Mouse (Mus musculus): ENCODE measurements around the gene Gm21981. TPM values are rescaled to one million over a fixed set of nuclear protein-coding genes. Genes with fewer than 3 reads are reported as not detected.
"Not testable (repeated sequence)": the region's sequence is repeated elsewhere in the genome, so short reads cannot be mapped to it uniquely, and the experiment has no call there.

The Gm21981 gene
- total and polyA plus RNA-seq, 2 experiments from 2014 or later, result 0.22 TPM; not detected in 1

- ATAC-seq (ENCODE audit: insufficient read depth, low read depth), result no peak
- no peak overlapping the region for H3K27ac ChIP-seq (ENCODE audit: low read depth)
These were observed 35.5 kb downstream of the Gm21981 start for GRCm38 (mm10) chr17:47658741-47659243.

GRCm38 (mm10) chr17:47657901-47658300 lies 36.4 kb downstream of the Gm21981 start:
- no peak for DNase-seq (ENCODE audit: low spot score)
- no peaks in the 10 kb centered on the region for H3K27me3 ChIP-seq (ENCODE audit: control insufficient read depth, insufficient read depth, low read length)
- H3K4me2 ChIP-seq (ENCODE audit: low read depth, low read length), result no peak overlapping the region

More at GRCm38 (mm10) chr17:47658741-47659243, 35.5 kb downstream of the Gm21981 start:
- DNase-seq (ENCODE audit: low spot score), result no peak
- Histone ChIP-seq H3K9me3 (replicated peaks; ENCODE audit: control insufficient read depth, low read length) (no peaks in the 10 kb centered on the region), H3K36me3 (replicated peaks; ENCODE audit: control insufficient read depth, insufficient read depth, low read length) (no peaks in the 10 kb centered on the region; the same call in 1 of the 2 replicates), H3K4me1 (ENCODE audit: control insufficient read depth, insufficient read depth) (no peaks in the 10 kb centered on the region), H3K4me3 (ENCODE audit: low read depth, low read length) (no peak overlapping the region), H3K9ac (replicated peaks; ENCODE audit: low read depth, low read length) (no peak overlapping the region), H3K27me3 (ENCODE audit: control insufficient read depth, insufficient read depth, low read length) (no peaks in the 10 kb centered on the region), H3K4me2 (ENCODE audit: low read depth, low read length) (no peak overlapping the region)
- TF ChIP-seq CTCF (IDR thresholded peaks at IDR 0.05; ENCODE audit: low read depth), result no peak
- TF ChIP-seq EP300 (IDR thresholded peaks at IDR 0.05; ENCODE audit: low read depth), result no peak
- 72% methylated on average over 3 of the region's 3 CpGs for WGBS

GRCm38 (mm10) chr17:47655697-47656096 lies 38.6 kb downstream of the Gm21981 start:
- no peak overlapping the region for H3K4me2 ChIP-seq (ENCODE audit: low read depth, low read length)
- no peaks in the 10 kb centered on the region for H3K4me1 ChIP-seq (ENCODE audit: control insufficient read depth, insufficient read depth)
- no peak overlapping the region for H3K4me3 ChIP-seq (ENCODE audit: low read depth, low read length)
- no peak overlapping the region for H3K27ac ChIP-seq (ENCODE audit: low read depth)
- DNase-seq (ENCODE audit: low spot score) (no peak), ATAC-seq (ENCODE audit: insufficient read depth, low read depth) (no peak)
- WGBS, result 85% methylated on average over 5 of the region's 5 CpGs
- no peaks in the 10 kb centered on the region; the same call in 1 of the 2 replicates for H3K36me3 ChIP-seq (replicated peaks; ENCODE audit: control insufficient read depth, insufficient read depth, low read length)
- no peak overlapping the region for H3K9ac ChIP-seq (replicated peaks; ENCODE audit: low read depth, low read length)
- H3K9me3 ChIP-seq (replicated peaks; ENCODE audit: control insufficient read depth, low read length), result no peaks in the 10 kb centered on the region
- no peaks in the 10 kb centered on the region for H3K27me3 ChIP-seq (ENCODE audit: control insufficient read depth, insufficient read depth, low read length)
- TF ChIP-seq CTCF (IDR thresholded peaks at IDR 0.05; ENCODE audit: low read depth) (no peak), EP300 (IDR thresholded peaks at IDR 0.05; ENCODE audit: low read depth) (no peak)

More at GRCm38 (mm10) chr17:47657901-47658300, 36.4 kb downstream of the Gm21981 start:
- Histone ChIP-seq H3K9me3 (replicated peaks; ENCODE audit: control insufficient read depth, low read length) (no peaks in the 10 kb centered on the region), H3K36me3 (replicated peaks; ENCODE audit: control insufficient read depth, insufficient read depth, low read length) (no peaks in the 10 kb centered on the region; the same call in 1 of the 2 replicates), H3K4me1 (ENCODE audit: control insufficient read depth, insufficient read depth) (no peaks in the 10 kb centered on the region), H3K4me3 (ENCODE audit: low read depth, low read length) (no peak overlapping the region), H3K27ac (ENCODE audit: low read depth) (no peak overlapping the region), H3K9ac (replicated peaks; ENCODE audit: low read depth, low read length) (no peak overlapping the region)
- no peak for TF ChIP-seq EP300 (IDR thresholded peaks at IDR 0.05; ENCODE audit: low read depth)
- TF ChIP-seq CTCF (IDR thresholded peaks at IDR 0.05; ENCODE audit: low read depth), result no peak
- WGBS, result 64% methylated on average over 4 of the region's 4 CpGs
- no peak for ATAC-seq (ENCODE audit: insufficient read depth, low read depth)

GRCm38 (mm10) chr17:47654346-47654745 lies 39.9 kb downstream of the Gm21981 start:
- H3K9me3 ChIP-seq (replicated peaks; ENCODE audit: control insufficient read depth, low read length); H3K4me3 ChIP-seq (ENCODE audit: low read depth, low read length); H3K9ac ChIP-seq (replicated peaks; ENCODE audit: low read depth, low read length); H3K27ac ChIP-seq (ENCODE audit: low read depth); H3K4me2 ChIP-seq (ENCODE audit: low read depth, low read length); H3K36me3 ChIP-seq (replicated peaks; ENCODE audit: control insufficient read depth, insufficient read depth, low read length); H3K4me1 ChIP-seq (ENCODE audit: control insufficient read depth, insufficient read depth); H3K27me3 ChIP-seq (ENCODE audit: control insufficient read depth, insufficient read depth, low read length); DNase-seq (ENCODE audit: low spot score); ATAC-seq (ENCODE audit: insufficient read depth, low read depth): not testable (repeated sequence)
- WGBS, result 96% methylated on average over 8 of the region's 8 CpGs

GRCm38 (mm10) chr17:47651953-47652352 lies 42.3 kb downstream of the Gm21981 start:
- Histone ChIP-seq H3K4me3 (ENCODE audit: low read depth, low read length) (no peak overlapping the region), H3K36me3 (replicated peaks; ENCODE audit: control insufficient read depth, insufficient read depth, low read length) (no peaks in the 10 kb centered on the region; the same call in 1 of the 2 replicates), H3K27ac (ENCODE audit: low read depth) (no peak overlapping the region), H3K9me3 (replicated peaks; ENCODE audit: control insufficient read depth, low read length) (no peaks in the 10 kb centered on the region), H3K4me2 (ENCODE audit: low read depth, low read length) (no peak overlapping the region), H3K4me1 (ENCODE audit: control insufficient read depth, insufficient read depth) (no peaks in the 10 kb centered on the region), H3K27me3 (ENCODE audit: control insufficient read depth, insufficient read depth, low read length) (no peaks in the 10 kb centered on the region), H3K9ac (replicated peaks; ENCODE audit: low read depth, low read length) (no peak overlapping the region)
- WGBS, result 86% methylated on average over 2 of the region's 2 CpGs
- TF ChIP-seq EP300 (IDR thresholded peaks at IDR 0.05; ENCODE audit: low read depth) (no peak), CTCF (IDR thresholded peaks at IDR 0.05; ENCODE audit: low read depth) (no peak)
- no peak for DNase-seq (ENCODE audit: low spot score)
- ATAC-seq (ENCODE audit: insufficient read depth, low read depth), result no peak

- H3K27me3 ChIP-seq (ENCODE audit: control insufficient read depth, insufficient read depth, low read length), result no peaks in the 10 kb centered on the region
- H3K9ac ChIP-seq (replicated peaks; ENCODE audit: low read depth, low read length), result no peak overlapping the region
- no peaks in the 10 kb centered on the region for H3K9me3 ChIP-seq (replicated peaks; ENCODE audit: control insufficient read depth, low read length)
- no peak overlapping the region for H3K4me2 ChIP-seq (ENCODE audit: low read depth, low read length)
- no peak overlapping the region for H3K27ac ChIP-seq (ENCODE audit: low read depth)
- no peak for TF ChIP-seq EP300 (IDR thresholded peaks at IDR 0.05; ENCODE audit: low read depth)
- H3K4me1 ChIP-seq (ENCODE audit: control insufficient read depth, insufficient read depth), result no peaks in the 10 kb centered on the region
- DNase-seq (ENCODE audit: low spot score), result no peak
- no peaks in the 10 kb centered on the region for H3K36me3 ChIP-seq (replicated peaks; ENCODE audit: control insufficient read depth, insufficient read depth, low read length)
- ATAC-seq (ENCODE audit: insufficient read depth, low read depth), result no peak
- no peak overlapping the region for H3K4me3 ChIP-seq (ENCODE audit: low read depth, low read length)
- 68% methylated on average over 4 of the region's 4 CpGs for WGBS
These were observed 45.3 kb downstream of the Gm21981 start for GRCm38 (mm10) chr17:47648966-47649365.

Data from heart, postnatal 0 days (tissue).